Mouse (Mus musculus) R1 (cell line): ENCODE data around the gene Med10.
A peak's percentile ranks its signal among the peaks of the same experiment; 100 is the strongest.

Experiments used
- DNase-seq: peaks from one replicate; pipeline ENCODE4 v3.0.0-alpha.2; 2018; ENCODE audit warnings: low read depth, low spot score

Med10 gene

DNA sequence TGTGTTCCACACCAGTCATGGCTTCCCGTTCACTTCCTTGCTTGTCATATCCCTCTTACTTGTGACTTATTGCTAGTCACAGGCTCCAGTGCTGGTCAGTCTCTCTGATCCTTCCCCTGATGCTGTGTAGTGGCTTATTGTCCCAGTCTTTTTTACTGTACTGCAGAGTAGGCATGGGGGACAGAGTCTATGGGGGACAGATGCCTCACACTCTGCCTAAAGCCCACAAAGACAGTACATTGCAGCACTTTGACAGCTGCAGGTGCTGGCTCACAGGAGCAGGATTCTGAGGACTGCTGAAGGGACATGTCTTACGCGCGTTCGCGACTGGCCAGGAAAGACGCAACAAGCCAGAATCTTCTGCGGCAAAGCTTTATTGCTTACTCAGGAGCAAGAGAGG, 28.4 kb downstream of the Med10 start:
- DNase-seq = no peak

- no peak for DNase-seq
These were observed 30.4 kb downstream of the Med10 start for GRCm38 (mm10) chr13:69832578-69832977.

GRCm38 (mm10) chr13:69833416-69833815, 31.2 kb downstream of the Med10 start:
- no peak for DNase-seq

GRCm38 (mm10) chr13:69845592-69845991, 43.4 kb downstream of the Med10 start:
- no peak for DNase-seq

- DNase-seq = no peak
These were observed 47.4 kb downstream of the Med10 start for GRCm38 (mm10) chr13:69849579-69849978.

- peak; percentile 25 for DNase-seq
These were observed 50.1 kb downstream of the Med10 start for GRCm38 (mm10) chr13:69852313-69852712.

GRCm38 (mm10) chr13:69853425-69854043, 51.3 kb downstream of the Med10 start:
- peak; percentile 10 for DNase-seq

DNA sequence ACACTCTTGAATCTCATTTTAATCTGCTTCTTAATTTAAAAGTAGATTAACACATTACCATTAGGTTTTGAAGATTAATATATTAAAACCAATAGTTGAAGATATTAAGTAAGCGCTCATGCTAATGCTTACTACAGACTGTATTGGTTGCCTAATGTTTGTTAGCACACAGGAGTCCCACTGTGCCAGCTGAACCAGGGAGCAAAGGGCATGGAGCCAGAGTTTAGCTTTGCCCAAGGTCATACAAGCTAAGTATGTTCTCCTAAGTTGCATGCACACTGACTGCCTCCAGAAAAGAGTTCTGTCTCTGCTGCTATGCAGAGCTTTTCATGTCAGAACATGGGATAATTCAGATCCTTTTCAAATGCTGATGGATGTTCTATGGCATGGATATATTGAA, 53.7 kb downstream of the Med10 start:
- no peak for DNase-seq

GRCm38 (mm10) chr13:69862276-69862675, 60.1 kb downstream of the Med10 start:
- no peak for DNase-seq

DNA sequence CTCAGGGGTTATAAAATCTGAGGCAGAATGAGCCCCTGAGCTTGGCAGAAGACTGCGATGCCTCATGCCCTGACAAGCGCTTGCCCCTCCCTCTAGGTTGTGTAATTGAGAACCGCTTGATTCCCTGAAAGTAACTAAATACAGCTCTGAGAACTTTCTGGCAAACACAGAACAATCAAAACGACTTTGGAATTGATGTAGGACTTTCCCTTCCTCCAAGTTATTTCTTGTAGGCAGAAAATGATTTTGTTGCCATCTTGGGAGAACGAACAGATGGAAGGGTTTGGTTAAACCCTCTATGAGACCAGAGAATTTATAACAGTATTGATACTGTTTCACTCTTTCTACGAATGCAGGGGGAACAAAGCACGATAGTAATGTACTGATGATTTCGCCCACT, 62.7 kb downstream of the Med10 start:
- DNase-seq = no peak
